ENCODE assay signal across 8 mouse cellular contexts in genomic region chr7:127716992-127717391, GRCm38 (mm10). TPM values are rescaled to one million over a fixed set of nuclear protein-coding genes. Genes with fewer than 3 reads are reported as not detected.
A peak's percentile ranks its signal among the peaks of the same experiment; 100 is the strongest.
DNase-seq lines count a peak whose midpoint lies in the region; ATAC-seq and TF ChIP-seq lines count a peak whose summit lies in the region.

No protein-coding gene starts in this region.

- peak overlapping the region; percentile 78 for H3K4me2 ChIP-seq in lung, embryonic 16.5 days (ENCODE audit: low read depth, low read length)

- TF ChIP-seq POLR2A in MEL (IDR thresholded peaks at IDR 0.05; ENCODE audit: control insufficient read depth in 1 of 2, insufficient read depth in 1 of 2, low read depth in 1 of 2, low read length in 2 of 2, poor library complexity in 1 of 2) = peak; percentile 38 to 47; a peak in 2 of 4 replicates

- peak overlapping the region; percentile 7; the same call in 1 of the 2 replicates for H3K27ac ChIP-seq in MEL (ENCODE audit: control insufficient read depth, low read depth, low read length)
- peak overlapping the region; percentile 84 for H3K27ac ChIP-seq in hindbrain, embryonic 10.5 days
- H3K27ac ChIP-seq in lung, embryonic 16.5 days (ENCODE audit: low read length) = no peak overlapping the region

- H3K79me2 ChIP-seq in MEL (ENCODE audit: control insufficient read depth, insufficient read depth, low read length, poor library complexity) = peaks cover 1% of the 10 kb centered on the region; the same call in 1 of the 2 replicates

- DNase-seq in MEL (ENCODE audit: low read depth, low spot score) = peak; percentile 70
- DNase-seq in cerebellum, postnatal 10 days = peak; percentile 78 to 83
- peak; percentile 77 for DNase-seq in hindbrain, embryonic 10.5 days (ENCODE audit: low spot score)
- DNase-seq in layer of hippocampus, adult 9-10 months (ENCODE audit: low spot score) = peak; percentile 26
- DNase-seq in testis, postnatal 14 days (ENCODE audit: low spot score) = peak; percentile 72

- 2% methylated on average over 41 of the region's 41 CpGs for WGBS in hindbrain, embryonic 10.5 days
- 3% methylated on average over 36 of the region's 41 CpGs for WGBS in lung, embryonic 16.5 days

- H3K36me3 ChIP-seq in MEL (ENCODE audit: control insufficient read depth in 1 of 2, insufficient read depth in 2 of 2, low read length in 2 of 2) = peaks cover 0 to 14% of the 10 kb centered on the region in 2 experiments; a peak in 2 of 4 replicates
- H3K36me3 ChIP-seq in hindbrain, embryonic 10.5 days = no peaks in the 10 kb centered on the region
- H3K36me3 ChIP-seq in lung, embryonic 16.5 days (ENCODE audit: control insufficient read depth, insufficient read depth, low read length) = no peaks in the 10 kb centered on the region

- no peaks in the 10 kb centered on the region for H3K9me3 ChIP-seq in MEL (replicated peaks; ENCODE audit: insufficient read depth, low read length)
- no peaks in the 10 kb centered on the region for H3K9me3 ChIP-seq in hindbrain, embryonic 10.5 days
- no peaks in the 10 kb centered on the region for H3K9me3 ChIP-seq in lung, embryonic 16.5 days (ENCODE audit: control insufficient read depth, low read length)

- no peak; the same call in 1 of the 2 replicates for TF ChIP-seq RAD21 in MEL (IDR thresholded peaks at IDR 0.05; ENCODE audit: low read depth, low read length)

- TF ChIP-seq CTCF in MEL (IDR thresholded peaks at IDR 0.05 in 2 of 3, conservative IDR thresholded peaks at IDR 0.05 in 1 of 3; ENCODE audit: control insufficient read depth in 1 of 3, insufficient read depth in 1 of 3, low read depth in 2 of 3, low read length in 3 of 3, poor library complexity in 1 of 3, severe bottlenecking in 1 of 3) = peak; percentile 41 to 77 (median 57); a peak in 5 of 6 replicates

- peak overlapping the region; percentile 87 for H3K9ac ChIP-seq in MEL (ENCODE audit: control insufficient read depth, low read depth, low read length, poor library complexity, severe bottlenecking)
- H3K9ac ChIP-seq in lung, embryonic 16.5 days (ENCODE audit: low read length) = peak overlapping the region; percentile 71

- peak; percentile 71 for ATAC-seq in frontal cortex, adult (ENCODE audit: low TSS enrichment)
- peak; percentile 54 for ATAC-seq in lung, embryonic 16.5 days (ENCODE audit: low read depth)
- peak; percentile 39; the same call in 1 of the 2 replicates for ATAC-seq in neutrophil, adult 5-6 weeks (ENCODE audit: extremely low read depth, insufficient number of reproducible peaks, low FRiP score, poor library complexity, severe bottlenecking)

- H3K4me1 ChIP-seq in MEL (ENCODE audit: control insufficient read depth in 1 of 2, insufficient read depth in 2 of 2, low read length in 2 of 2) = peaks cover 3 to 11% of the 10 kb centered on the region in 2 experiments
- H3K4me1 ChIP-seq in hindbrain, embryonic 10.5 days (replicated peaks) = peaks cover 47% of the 10 kb centered on the region
- H3K4me1 ChIP-seq in lung, embryonic 16.5 days (replicated peaks; ENCODE audit: control insufficient read depth, insufficient read depth, low read length) = peaks cover 17% of the 10 kb centered on the region

- H3K4me3 ChIP-seq in MEL (ENCODE audit: control insufficient read depth in 1 of 2, insufficient read depth in 1 of 2, low read depth in 2 of 2, low read length in 2 of 2) = peak overlapping the region; percentile 73 to 77
- H3K4me3 ChIP-seq in hindbrain, embryonic 10.5 days = peak overlapping the region; percentile 55
- peak overlapping the region; percentile 46 for H3K4me3 ChIP-seq in lung, embryonic 16.5 days (ENCODE audit: low read length)

- no peaks in the 10 kb centered on the region for H3K27me3 ChIP-seq in MEL (ENCODE audit: control insufficient read depth in 1 of 2, insufficient read depth in 2 of 2, low read length in 2 of 2)
- peaks cover 8% of the 10 kb centered on the region for H3K27me3 ChIP-seq in hindbrain, embryonic 10.5 days (ENCODE audit: insufficient read depth, poor library complexity, severe bottlenecking)
- no peaks in the 10 kb centered on the region for H3K27me3 ChIP-seq in lung, embryonic 16.5 days (ENCODE audit: control insufficient read depth, insufficient read depth, low read depth, low read length)

- TF ChIP-seq EP300 in MEL (IDR thresholded peaks at IDR 0.05; ENCODE audit: low read depth in 1 of 2, low read length in 2 of 2) = no peak

TF ChIP-seq in MEL, 35 proteins besides CTCF, POLR2A, EP300 and RAD21:
- TF ChIP-seq CHD1 (IDR thresholded peaks at IDR 0.05; ENCODE audit: low read depth, low read length) (no peak), USF2 (IDR thresholded peaks at IDR 0.05; ENCODE audit: borderline replicate concordance in 1 of 2, insufficient read depth in 1 of 2, low read depth in 1 of 2, low read length in 2 of 2) (no peak), SMC3 (IDR thresholded peaks at IDR 0.05; ENCODE audit: low read depth, low read length) (peak; percentile 57), UBTF (IDR thresholded peaks at IDR 0.05; ENCODE audit: borderline replicate concordance, insufficient read depth, low read depth, low read length) (peak; percentile 80; the same call in 1 of the 2 replicates), NELFE (IDR thresholded peaks at IDR 0.05; ENCODE audit: low read depth, low read length) (peak; percentile 37; the same call in 1 of the 2 replicates), MXI1 (IDR thresholded peaks at IDR 0.05; ENCODE audit: low read depth, low read length) (peak; percentile 54), SIN3A (IDR thresholded peaks at IDR 0.05; ENCODE audit: low read length) (peak; percentile 52; the same call in 1 of the 2 replicates), MYB (IDR thresholded peaks at IDR 0.05; ENCODE audit: low read depth, low read length) (no peak), TCF12 (IDR thresholded peaks at IDR 0.05; ENCODE audit: low read depth, low read length) (0 out of 2 replicates have a peak, but pooled peaks have one; percentile 11), JUND (IDR thresholded peaks at IDR 0.05; ENCODE audit: low read depth, low read length) (no peak)

RNA-seq across cellular contexts. Expression of gene Ctf1, which starts 4.5 kb away (rescaled TPM):
- total RNA-seq in MEL (2012; rRNA removed) = 1.9 and 2.8 TPM in 2 replicates
- 1 to 10 TPM in 1 of 2 experiments, not detected in 1; 7.2 TPM for polyA plus RNA-seq in MEL (2012; ENCODE audit: insufficient read depth in 1 of 2, insufficient read length in 2 of 2, low read depth in 1 of 2, low replicate concordance in 2 of 2, missing spikeins in 1 of 2)
- polyA plus RNA-seq in hindbrain, embryonic 10.5 days (2016; fragmentation: Nextera tagmentation; extraction: Ambion mirVana) = 5.1 and 5.8 TPM in 2 replicates
- polyA plus RNA-seq in lung, embryonic 16.5 days (2015; fragmentation: Nextera tagmentation; extraction: Ambion mirVana) = 11.4 and 11.8 TPM in 2 replicates
- not detected in 2 replicates for total RNA-seq in neutrophil, adult 5-6 weeks (2017)

RNA-seq across cellular contexts. Expression of gene Bcl7c, which starts 8.3 kb away (rescaled TPM):
- total RNA-seq in MEL (2012; rRNA removed) = 54.9 and 72.4 TPM in 2 replicates
- 10 to 100 TPM in 1 of 2 experiments, not detected in 1; 98.4 TPM for polyA plus RNA-seq in MEL (2012; ENCODE audit: insufficient read depth in 1 of 2, insufficient read length in 2 of 2, low read depth in 1 of 2, low replicate concordance in 2 of 2, missing spikeins in 1 of 2)
- 55.9 and 56.6 TPM in 2 replicates for polyA plus RNA-seq in hindbrain, embryonic 10.5 days (2016; fragmentation: Nextera tagmentation; extraction: Ambion mirVana)
- polyA plus RNA-seq in lung, embryonic 16.5 days (2015; fragmentation: Nextera tagmentation; extraction: Ambion mirVana) = 40.5 and 46.1 TPM in 2 replicates
- 11.6 and 17.4 TPM in 2 replicates for total RNA-seq in neutrophil, adult 5-6 weeks (2017)

RNA-seq across cellular contexts. Expression of gene Ctf2, which starts 15.0 kb away (rescaled TPM):
- total RNA-seq in MEL (2012; rRNA removed) = 0.36 and 0.39 TPM in 2 replicates
- 1 to 10 TPM in 1 of 2 experiments, not detected in 1; 1.0 TPM for polyA plus RNA-seq in MEL (2012; ENCODE audit: insufficient read depth in 1 of 2, insufficient read length in 2 of 2, low read depth in 1 of 2, low replicate concordance in 2 of 2, missing spikeins in 1 of 2)
- 0.26 and 0.37 TPM in 2 replicates for polyA plus RNA-seq in hindbrain, embryonic 10.5 days (2016; fragmentation: Nextera tagmentation; extraction: Ambion mirVana)
- polyA plus RNA-seq in lung, embryonic 16.5 days (2015; fragmentation: Nextera tagmentation; extraction: Ambion mirVana) = 0.23 and 0.24 TPM in 2 replicates
- not detected in 2 replicates for total RNA-seq in neutrophil, adult 5-6 weeks (2017)

RNA-seq across cellular contexts. Expression of gene Fbxl19, which starts 27.4 kb away (rescaled TPM):
- total RNA-seq in MEL (2012; rRNA removed) = 37.7 and 46.7 TPM in 2 replicates
- 10 to 100 TPM in 1 of 2 experiments, not detected in 1; 58.3 TPM for polyA plus RNA-seq in MEL (2012; ENCODE audit: insufficient read depth in 1 of 2, insufficient read length in 2 of 2, low read depth in 1 of 2, low replicate concordance in 2 of 2, missing spikeins in 1 of 2)
- polyA plus RNA-seq in hindbrain, embryonic 10.5 days (2016; fragmentation: Nextera tagmentation; extraction: Ambion mirVana) = 8.6 and 8.9 TPM in 2 replicates
- polyA plus RNA-seq in lung, embryonic 16.5 days (2015; fragmentation: Nextera tagmentation; extraction: Ambion mirVana) = 3.1 and 3.8 TPM in 2 replicates
- 9.0 and 9.2 TPM in 2 replicates for total RNA-seq in neutrophil, adult 5-6 weeks (2017)

RNA-seq across cellular contexts. Expression of gene Orai3, which starts 52.6 kb away (rescaled TPM):
- total RNA-seq in MEL (2012; rRNA removed) = 31.4 and 37.5 TPM in 2 replicates
- 10 to 100 TPM in 1 of 2 experiments, not detected in 1; 47.2 TPM for polyA plus RNA-seq in MEL (2012; ENCODE audit: insufficient read depth in 1 of 2, insufficient read length in 2 of 2, low read depth in 1 of 2, low replicate concordance in 2 of 2, missing spikeins in 1 of 2)
- polyA plus RNA-seq in hindbrain, embryonic 10.5 days (2016; fragmentation: Nextera tagmentation; extraction: Ambion mirVana) = 10.3 and 11.9 TPM in 2 replicates
- 29.1 and 32.7 TPM in 2 replicates for polyA plus RNA-seq in lung, embryonic 16.5 days (2015; fragmentation: Nextera tagmentation; extraction: Ambion mirVana)
- total RNA-seq in neutrophil, adult 5-6 weeks (2017) = 35.7 and 42.8 TPM in 2 replicates

Comparison
In these comparisons a context has a peak if more than half of its experiments do, and no peak if none do; other contexts are left out.
1. DNase-seq: peak in every context shown above with its lines; median percentile 80 in cerebellum, postnatal 10 days; 77 in hindbrain, embryonic 10.5 days; 72 in testis, postnatal 14 days; 70 in MEL; 26 in layer of hippocampus, adult 9-10 months.